Comparison of ENCODE assay signal across 20 mouse cellular contexts in genomic region chr13:7451434-7452002, GRCm38 (mm10).
A peak's percentile ranks its signal among the peaks of the same experiment; 100 is the strongest.
DNase-seq lines count a peak whose midpoint lies in the region; ATAC-seq and TF ChIP-seq lines count a peak whose summit lies in the region.
"Had no signal": no experiment of that assay in that cellular context is flagged by ENCODE, and none has a peak within 500 bp of the region (broad histone marks: within the 10 kb centered on the region; RNA-seq: fewer than 3 reads in every experiment).

No protein-coding gene starts in this region.

- H3K4me1 ChIP-seq in kidney, postnatal 0 days (replicated peaks; ENCODE audit: insufficient read depth, low read length) = no peaks in the 10 kb centered on the region
- no peaks in the 10 kb centered on the region for H3K4me1 ChIP-seq in kidney, adult 2 months (ENCODE audit: control insufficient read depth, insufficient read depth, low read length)
- no peaks in the 10 kb centered on the region for H3K4me1 ChIP-seq in embryonic facial prominence, embryonic 11.5 days (ENCODE audit: control insufficient read depth, insufficient read depth, low read length)
- H3K4me1 ChIP-seq: embryonic facial prominence, embryonic 15.5 days; forebrain, embryonic 13.5 days; heart, embryonic 13.5 days; hindbrain, embryonic 12.5 days had no signal

- TF ChIP-seq POLR2A in kidney, adult 2 months (IDR thresholded peaks at IDR 0.05; ENCODE audit: low read depth, low read length) = no peak

- no peak overlapping the region for H3K4me3 ChIP-seq in kidney, postnatal 0 days (replicated peaks; ENCODE audit: low read depth, low read length)
- no peak overlapping the region for H3K4me3 ChIP-seq in kidney, adult 2 months (ENCODE audit: insufficient read depth, low read depth, low read length)
- H3K4me3 ChIP-seq in embryonic facial prominence, embryonic 11.5 days (ENCODE audit: low read depth, low read length) = no peak overlapping the region
- H3K4me3 ChIP-seq: embryonic facial prominence, embryonic 15.5 days; forebrain, embryonic 13.5 days; heart, embryonic 13.5 days; hindbrain, embryonic 12.5 days; layer of hippocampus, adult 2 months had no signal

- no peak overlapping the region for H3K4me2 ChIP-seq in kidney, postnatal 0 days (ENCODE audit: low read length)
- no peak overlapping the region for H3K4me2 ChIP-seq in embryonic facial prominence, embryonic 11.5 days (ENCODE audit: low read depth, low read length)
- H3K4me2 ChIP-seq: embryonic facial prominence, embryonic 15.5 days; forebrain, embryonic 13.5 days; heart, embryonic 13.5 days; hindbrain, embryonic 12.5 days had no signal

- TF ChIP-seq CTCF in kidney, postnatal 0 days (IDR thresholded peaks at IDR 0.05; ENCODE audit: low read depth) = no peak
- TF ChIP-seq CTCF in kidney, adult 2 months (conservative IDR thresholded peaks at IDR 0.05; ENCODE audit: insufficient read depth, insufficient read length, low read depth, low read length) = no peak

- ATAC-seq in kidney, postnatal 0 days (replicated peaks; ENCODE audit: low FRiP score, low read depth) = no peak
- 0 out of 2 replicates have a peak, but pooled peaks have one; percentile 48 for ATAC-seq in embryonic facial prominence, embryonic 11.5 days (replicated peaks; ENCODE audit: insufficient number of reproducible peaks, low FRiP score, low TSS enrichment, low read depth)
- ATAC-seq: forebrain, embryonic 13.5 days had no signal

- WGBS in kidney, postnatal 0 days = 25% methylated on average over 2 of the region's 2 CpGs
- WGBS in kidney, adult 2 months = 17% methylated on average over 2 of the region's 2 CpGs
- WGBS in embryonic facial prominence, embryonic 11.5 days = 26% methylated on average over 2 of the region's 2 CpGs

- H3K27me3 ChIP-seq in kidney, postnatal 0 days (ENCODE audit: insufficient read depth, low read length) = no peaks in the 10 kb centered on the region
- no peaks in the 10 kb centered on the region for H3K27me3 ChIP-seq in kidney, adult 2 months (replicated peaks; ENCODE audit: control insufficient read depth, insufficient read depth, low read length)
- H3K27me3 ChIP-seq in embryonic facial prominence, embryonic 11.5 days (ENCODE audit: control insufficient read depth, insufficient read depth, low read length) = no peaks in the 10 kb centered on the region
- H3K27me3 ChIP-seq: embryonic facial prominence, embryonic 15.5 days; forebrain, embryonic 13.5 days; heart, embryonic 13.5 days; hindbrain, embryonic 12.5 days had no signal

- H3K36me3 ChIP-seq in kidney, postnatal 0 days (ENCODE audit: insufficient read depth, low read length) = no peaks in the 10 kb centered on the region
- no peaks in the 10 kb centered on the region for H3K36me3 ChIP-seq in kidney, adult 2 months (ENCODE audit: control insufficient read depth, insufficient read depth, low read length)
- H3K36me3 ChIP-seq in embryonic facial prominence, embryonic 11.5 days (replicated peaks; ENCODE audit: control insufficient read depth, insufficient read depth, low read depth, low read length) = no peaks in the 10 kb centered on the region
- H3K36me3 ChIP-seq: embryonic facial prominence, embryonic 15.5 days; heart, embryonic 13.5 days; hindbrain, embryonic 12.5 days had no signal

- DNase-seq in kidney, postnatal 0 days (ENCODE audit: low spot score) = peak; percentile 1
- no peak for DNase-seq in kidney, adult 2 months
- peak; percentile 11 for DNase-seq in embryo, embryonic 10 days (ENCODE audit: low spot score)
- no peak for DNase-seq in embryonic facial prominence, embryonic 11.5 days (ENCODE audit: low spot score)
- peak; percentile 12 for DNase-seq in mesoderm, embryonic 11.5 days (ENCODE audit: low read depth, low spot score)
- no peak for DNase-seq in urinary bladder, postnatal 10 days (ENCODE audit: low spot score)
- DNase-seq in cerebellum, postnatal 10 days = no peak
- DNase-seq: adrenal gland, adult 8-10 months; cerebellum, adult 11 months; cerebellum, postnatal 36 days; gastrocnemius, postnatal 36 days; left cerebral cortex, postnatal 4 days; midbrain, embryonic 14.5 days; right cerebral cortex, adult 18-20 months had no signal

- no peak overlapping the region for H3K9ac ChIP-seq in kidney, postnatal 0 days (ENCODE audit: low read depth, low read length)
- no peak overlapping the region for H3K9ac ChIP-seq in embryonic facial prominence, embryonic 11.5 days (replicated peaks; ENCODE audit: low read length)
- H3K9ac ChIP-seq: embryonic facial prominence, embryonic 15.5 days; forebrain, embryonic 13.5 days; heart, embryonic 13.5 days; hindbrain, embryonic 12.5 days had no signal

- H3K27ac ChIP-seq in kidney, postnatal 0 days = no peak overlapping the region
- H3K27ac ChIP-seq in kidney, adult 2 months (ENCODE audit: insufficient read depth, low read depth, low read length) = no peak overlapping the region
- H3K27ac ChIP-seq in embryonic facial prominence, embryonic 11.5 days (replicated peaks; ENCODE audit: low read depth, low read length) = no peak overlapping the region
- H3K27ac ChIP-seq: embryonic facial prominence, embryonic 15.5 days; forebrain, embryonic 13.5 days; heart, embryonic 13.5 days; hindbrain, embryonic 12.5 days; layer of hippocampus, adult 2 months; macrophage had no signal

- H3K9me3 ChIP-seq in kidney, postnatal 0 days (replicated peaks; ENCODE audit: low read length) = no peaks in the 10 kb centered on the region
- H3K9me3 ChIP-seq in embryonic facial prominence, embryonic 11.5 days (replicated peaks; ENCODE audit: control insufficient read depth, low read length) = no peaks in the 10 kb centered on the region
- H3K9me3 ChIP-seq: forebrain, embryonic 13.5 days; hindbrain, embryonic 12.5 days had no signal

Comparison
In these comparisons a context has a peak if more than half of its experiments do, and no peak if none do; other contexts are left out.
1. DNase-seq: peak in kidney, postnatal 0 days (single experiment), embryo, embryonic 10 days (single experiment) and mesoderm, embryonic 11.5 days (single experiment); none in kidney, adult 2 months (single experiment), embryonic facial prominence, embryonic 11.5 days (single experiment), urinary bladder, postnatal 10 days (single experiment) and cerebellum, postnatal 10 days (0 of 2).